Mouse (Mus musculus): Measurements from ENCODE around the gene Pparg.

GRCm38 (mm10) chr6:115335536-115335935 is 25.2 kb upstream of the Pparg start:
- no peak for TF ChIP-seq CTCF (IDR thresholded peaks at IDR 0.05; ENCODE audit: control insufficient read depth, insufficient read depth, low read length)
- no peak for TF ChIP-seq POLR2A (IDR thresholded peaks at IDR 0.05; ENCODE audit: borderline replicate concordance, control insufficient read depth, low read depth, low read length)

Measured in bone marrow, adult 2 months (tissue).